Mouse (Mus musculus) frontal cortex, postnatal 14 days (tissue): Measurements from ENCODE around the gene Cntln.
A peak's percentile ranks its signal among the peaks of the same experiment; 100 is the strongest.

Experiments used
- DNase-seq, 2 experiments: peaks; one replicate each; pipeline ENCODE4 v3.0.0; 2022; ENCODE audit warnings: low spot score in 2 of 2

The Cntln gene

GRCm38 (mm10) chr4:84884111-84884538 lies at the start of gene Cntln:
Cntln (plus strand) TSS chr4:84884309.
- DNase-seq: peak; percentile 85 to 87

DNA sequence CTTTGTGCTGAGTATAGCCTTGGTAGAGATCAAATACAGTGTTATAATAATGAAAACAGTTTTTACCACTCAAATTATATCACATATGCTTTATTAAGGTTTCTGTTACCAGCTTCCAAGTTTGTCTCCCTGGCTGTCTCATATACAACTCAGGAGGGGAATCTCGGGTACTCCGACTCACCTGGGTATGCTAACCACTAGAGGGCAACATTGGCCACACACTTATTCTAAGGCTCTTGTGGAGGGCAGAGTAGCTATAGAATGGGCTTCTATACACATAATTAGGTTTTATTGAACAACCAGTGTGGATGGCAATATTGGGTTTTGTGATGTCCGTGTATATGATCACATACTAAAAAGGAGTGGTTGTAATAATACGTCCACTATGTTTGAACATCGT lies 47.1 kb upstream of the Cntln start:
- DNase-seq: no peak

DNA sequence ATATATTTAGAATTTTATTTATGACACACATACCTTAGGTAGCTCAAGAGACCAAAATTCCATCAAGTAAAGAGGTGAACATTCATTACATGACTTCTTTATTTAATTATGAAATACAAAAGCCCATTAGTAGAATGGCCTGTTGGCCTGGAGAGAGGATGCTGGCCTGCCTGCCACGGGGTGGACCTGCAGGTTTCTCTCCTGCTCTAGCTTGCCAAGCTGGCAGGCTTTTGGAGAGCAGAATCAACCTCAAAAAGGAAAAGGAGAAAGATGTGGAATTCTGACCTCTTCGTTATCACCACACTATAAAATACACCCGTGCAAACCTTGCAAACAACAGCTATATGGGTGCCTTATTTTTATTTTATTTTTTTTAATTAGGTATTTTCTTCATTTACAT lies 45.6 kb upstream of the Cntln start:
- DNase-seq: no peak

- DNase-seq: no peak
Measured at GRCm38 (mm10) chr4:84839466-84839865, 44.6 kb upstream of the Cntln start.

DNA sequence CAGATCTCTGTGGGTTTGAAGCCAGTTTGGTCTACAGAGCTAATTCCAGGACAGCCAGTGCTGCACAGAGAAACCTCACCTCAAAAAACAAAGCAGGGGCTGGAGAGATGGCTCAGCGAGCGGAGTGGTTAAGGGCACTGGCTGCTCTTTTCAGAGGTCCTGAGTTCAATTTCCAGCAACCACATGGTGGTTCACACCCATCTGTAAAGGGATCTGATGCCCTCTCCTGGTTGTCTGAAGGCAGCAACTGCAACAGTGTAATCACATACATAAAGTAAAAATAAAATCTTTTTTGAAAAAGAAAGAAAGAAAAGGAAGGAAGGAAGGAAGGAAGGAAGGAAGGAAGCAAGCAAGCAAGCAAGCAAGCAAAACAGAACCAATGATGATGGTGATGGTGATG lies 26.5 kb upstream of the Cntln start:
- no peak for DNase-seq

GRCm38 (mm10) chr4:84876347-84876746 lies 7.8 kb upstream of the Cntln start:
- DNase-seq: peak in 1 of 2 experiments; percentile 28

GRCm38 (mm10) chr4:84883646-84884045 lies 463 bp upstream of the Cntln start:
- no peak for DNase-seq

DNA sequence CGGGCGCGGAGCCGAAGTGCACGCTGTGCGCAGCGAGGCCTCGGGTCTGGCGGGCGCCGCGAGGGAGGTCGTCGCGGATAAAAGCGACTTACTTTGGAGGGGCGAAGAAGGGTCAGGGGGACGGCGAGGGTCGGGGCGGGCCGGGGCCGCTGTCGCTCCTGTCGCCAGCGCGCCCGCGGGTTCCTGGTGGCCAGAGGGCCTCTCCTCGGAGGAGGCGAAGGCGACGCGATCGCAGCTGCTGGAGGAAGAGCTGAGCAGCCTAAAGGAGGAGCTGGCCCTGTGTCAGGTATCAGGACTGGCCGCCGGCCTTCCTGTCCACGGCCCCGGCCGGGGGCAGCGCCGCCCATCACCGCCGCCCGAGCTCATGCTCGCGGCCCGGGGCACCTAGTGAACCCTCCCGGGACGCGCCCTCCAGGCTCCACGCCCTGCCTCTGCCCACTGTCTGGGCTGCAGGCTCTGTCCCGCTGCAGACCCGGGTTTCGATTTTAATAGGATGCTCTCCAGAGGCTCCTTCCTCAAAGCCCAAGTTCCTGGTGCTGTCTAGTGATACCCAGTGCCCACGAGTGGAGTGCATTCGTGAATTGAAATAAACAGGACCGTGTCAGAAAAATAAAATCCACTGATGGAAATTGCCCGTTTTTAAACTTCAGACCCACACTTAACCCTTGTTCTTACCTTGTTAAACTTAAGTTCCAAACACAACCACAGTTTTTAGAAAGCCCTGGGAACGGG lies 596 bp downstream of the Cntln start:
- peak in 1 of 2 experiments; percentile 12 for DNase-seq

DNA sequence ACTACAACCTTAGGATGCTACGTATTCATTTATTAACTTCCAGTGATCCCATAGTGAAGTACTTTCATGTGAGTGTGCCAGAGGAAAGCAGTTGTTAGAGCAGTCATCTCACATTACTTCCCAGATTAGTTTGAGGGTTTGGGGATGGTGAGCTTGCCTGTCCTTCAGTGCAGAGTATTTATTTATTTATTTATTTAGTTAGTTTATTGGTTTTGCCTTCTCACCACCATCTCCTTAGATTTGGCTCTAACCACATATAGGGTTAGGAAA lies 1.1 kb downstream of the Cntln start:
- no peak for DNase-seq

DNA sequence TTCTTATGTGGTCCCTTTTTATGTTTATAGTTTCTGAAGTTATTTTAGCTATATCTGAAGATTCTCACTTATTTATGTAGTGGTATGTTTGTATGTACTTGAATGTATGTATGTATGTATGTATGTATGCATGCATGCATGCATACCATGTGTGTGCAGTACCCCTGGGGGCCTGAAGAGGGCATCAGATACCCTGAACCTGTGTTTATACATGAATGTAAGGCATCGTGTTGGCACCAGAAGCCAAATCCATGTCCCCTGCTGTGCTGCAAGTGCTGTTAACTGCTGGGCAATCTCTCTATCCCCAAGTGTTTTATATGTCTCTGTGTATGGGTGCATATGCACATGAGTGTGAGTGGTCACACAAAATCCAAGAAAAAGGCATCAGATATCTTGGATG lies 34.3 kb downstream of the Cntln start:
- no peak for DNase-seq

DNA sequence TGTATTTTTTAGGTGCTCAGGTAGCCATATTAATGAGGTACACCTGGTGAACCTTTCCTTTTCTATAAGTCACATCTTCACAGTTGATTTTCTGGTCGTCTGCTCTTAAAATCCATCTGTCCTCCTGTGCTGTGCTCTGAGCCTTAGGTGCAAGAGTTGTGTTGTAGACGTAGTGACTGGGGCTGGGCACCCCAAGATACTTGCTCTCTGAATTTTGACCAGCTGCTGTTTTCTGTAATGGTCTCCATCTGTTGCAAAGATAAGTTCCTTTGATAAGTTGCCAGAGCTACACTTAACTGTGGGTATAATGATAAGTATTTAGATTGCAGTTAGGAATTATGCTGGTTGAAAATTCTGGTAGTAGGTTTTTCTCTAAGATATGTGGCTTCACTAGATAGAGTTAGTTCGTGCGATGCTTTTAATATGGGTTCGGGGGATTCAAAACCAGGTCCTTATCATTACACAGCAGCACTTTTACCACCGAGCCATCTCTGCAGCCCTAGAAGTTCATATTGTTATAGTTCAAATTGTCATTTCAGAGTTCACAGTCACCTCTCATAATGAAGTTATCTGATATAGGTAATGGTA lies 50.3 kb downstream of the Cntln start:
- no peak for DNase-seq

- DNase-seq: no peak
Measured at GRCm38 (mm10) chr4:84942059-84942458, 58.0 kb downstream of the Cntln start.

DNA sequence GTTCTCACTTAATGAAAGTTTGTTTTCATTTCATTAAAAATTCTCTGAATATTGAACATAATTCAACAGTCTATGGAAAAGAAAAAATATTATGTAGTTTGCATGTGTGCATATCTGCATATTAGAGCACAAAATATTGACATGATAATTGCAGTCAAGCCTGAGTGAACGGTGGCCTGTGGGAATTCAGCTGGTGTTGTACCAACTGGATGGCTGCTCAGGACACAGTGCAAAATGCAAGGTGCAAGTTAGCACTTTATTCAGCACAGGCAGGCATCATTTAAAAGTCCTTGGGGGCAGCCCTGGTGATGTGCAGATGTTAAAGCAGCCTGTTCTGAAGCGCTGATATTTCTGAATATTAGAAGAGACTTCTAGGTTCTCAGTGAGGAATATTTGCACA lies 58.5 kb downstream of the Cntln start:
- DNase-seq: no peak

- DNase-seq: no peak
Measured at GRCm38 (mm10) chr4:84944100-84944499, 60.0 kb downstream of the Cntln start.

GRCm38 (mm10) chr4:84946450-84946849 lies 62.3 kb downstream of the Cntln start:
- no peak for DNase-seq

- DNase-seq: no peak
Measured at GRCm38 (mm10) chr4:84976875-84977646, 93.0 kb downstream of the Cntln start.

DNA sequence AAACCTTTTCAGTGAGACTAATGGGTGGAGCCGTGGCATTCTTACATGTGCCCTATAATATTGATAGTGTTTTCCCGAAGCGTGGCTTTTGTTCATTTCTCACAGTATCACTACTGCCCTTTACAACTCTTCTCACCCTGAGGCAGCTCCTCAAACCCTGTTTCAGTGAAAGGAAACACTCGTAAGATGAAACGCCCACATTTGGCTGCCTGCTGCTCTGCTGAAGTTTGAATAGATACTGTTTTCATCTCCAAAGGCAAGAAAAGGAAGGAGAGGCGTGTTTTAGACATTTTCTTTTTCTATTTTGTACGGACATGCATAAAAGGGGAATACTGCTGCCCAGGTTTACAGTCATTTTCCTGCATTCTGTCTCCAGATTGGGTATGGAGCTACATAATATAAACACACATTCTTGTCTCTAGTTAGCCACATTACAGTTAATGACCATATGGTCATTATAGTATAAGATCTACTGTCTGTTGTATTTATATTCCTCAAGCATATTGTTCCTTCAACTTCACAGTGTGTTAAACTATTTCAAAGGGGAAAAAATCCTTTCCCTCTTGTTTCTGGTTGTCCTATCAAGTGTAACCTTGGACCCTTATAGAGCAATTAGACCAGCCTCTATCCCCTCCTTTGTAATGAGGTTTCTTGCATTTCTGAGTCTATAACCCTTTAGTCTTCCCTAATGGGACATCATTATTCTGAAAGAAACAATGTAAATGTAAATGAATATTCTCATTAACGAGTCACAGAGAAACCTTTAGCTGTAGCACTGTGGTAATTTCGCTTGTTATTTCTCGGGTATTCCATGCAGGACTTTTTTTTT lies 111.6 kb downstream of the Cntln start:
- no peak for DNase-seq

DNA sequence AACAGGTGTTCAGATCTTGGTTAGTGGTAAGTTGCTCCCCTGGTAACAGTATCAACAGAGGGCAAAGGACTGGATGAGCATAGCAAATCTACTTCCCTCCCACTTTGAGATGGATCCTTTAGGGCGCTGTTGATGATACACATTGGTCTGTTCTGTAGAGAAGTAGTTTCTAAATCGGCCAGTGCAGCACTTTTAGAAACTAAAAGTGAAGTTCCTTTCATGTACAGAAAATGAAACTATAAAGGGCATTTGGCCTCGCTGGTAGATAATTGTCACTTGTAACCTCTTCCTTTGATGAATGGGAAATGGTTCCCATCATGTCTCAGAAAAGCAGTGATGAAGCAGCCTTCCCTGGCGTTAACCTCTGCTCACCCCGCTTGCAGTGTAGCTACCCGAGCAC lies 121.5 kb downstream of the Cntln start:
- no peak for DNase-seq

- no peak for DNase-seq
Measured at GRCm38 (mm10) chr4:85006789-85007188, 122.7 kb downstream of the Cntln start.

DNA sequence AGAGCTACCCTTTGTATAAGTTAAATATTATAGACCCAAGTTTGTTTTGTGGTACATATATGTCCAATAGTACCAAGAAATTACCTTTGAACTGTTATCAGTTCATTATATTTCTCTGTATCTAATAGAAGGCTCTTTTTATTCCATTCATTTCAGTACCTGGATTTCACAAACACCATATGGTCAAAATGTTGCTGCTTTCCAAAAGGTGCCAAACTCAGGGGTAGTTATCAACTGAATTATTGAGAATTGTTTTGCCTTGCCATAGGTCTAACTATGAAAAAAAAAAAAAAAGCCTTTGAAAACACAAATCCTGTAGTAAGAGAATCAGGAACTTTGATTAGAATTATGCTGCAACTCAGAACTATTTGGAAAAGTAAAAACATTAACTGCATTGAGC lies 126.7 kb downstream of the Cntln start:
- no peak for DNase-seq

GRCm38 (mm10) chr4:85045748-85046147 lies 161.6 kb downstream of the Cntln start:
- DNase-seq: no peak

DNA sequence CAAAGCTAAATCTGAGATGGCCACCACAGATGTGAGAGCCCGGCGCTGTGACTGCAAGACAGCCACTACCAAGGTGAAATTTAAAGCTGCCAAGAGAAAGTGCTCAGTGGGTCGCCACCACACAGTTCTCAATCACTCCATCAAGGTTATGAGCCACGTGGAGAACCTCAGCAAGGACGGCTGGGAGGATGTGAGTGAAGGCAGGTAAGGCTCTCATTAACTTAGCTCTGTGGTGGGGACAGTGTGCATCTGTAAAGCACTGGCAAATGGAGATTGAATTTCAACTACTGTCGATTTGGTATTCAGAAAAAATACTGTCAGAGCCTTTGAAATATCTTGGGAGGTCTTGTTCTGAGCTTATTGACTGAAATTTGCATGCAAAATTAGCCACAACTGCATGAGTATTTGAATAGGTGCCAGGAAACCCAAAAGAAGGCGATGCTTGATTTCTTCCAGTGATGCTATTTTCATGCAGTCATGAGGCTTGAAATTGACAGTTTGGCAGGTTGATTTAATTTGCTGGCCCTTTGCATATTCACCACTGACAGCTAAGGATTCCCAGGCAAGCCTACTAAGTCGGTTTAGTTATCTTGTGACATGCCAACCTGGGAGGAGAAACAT lies 165.9 kb downstream of the Cntln start:
- no peak for DNase-seq
